Mouse (Mus musculus) lung, adult 2 months (tissue): Measurements from ENCODE around the gene Slc6a13.

Experiments used
- CTCF ChIP-seq: fragments of 200-500 bp; IDR thresholded peaks from 2 replicates; pipeline ENCODE4 v1.5.1; 2011; ENCODE audit warnings: mild to moderate bottlenecking, low read length, control low read depth; ENCODE audit not compliant: insufficient read depth
- POLR2A ChIP-seq: fragments of 200-500 bp; IDR thresholded peaks from 2 replicates; pipeline ENCODE4 v1.6.1; 2011; ENCODE audit warnings: low read depth, mild to moderate bottlenecking, control low read depth, low read length, borderline replicate concordance; ENCODE audit errors: extremely low read depth

GRCm38 (mm10) chr6:121250406-121250805, 49.6 kb upstream of the Slc6a13 start:
- TF ChIP-seq CTCF (no peak), POLR2A (no peak)
